Mouse (Mus musculus) kidney, embryonic 14.5 days (tissue): Measurements from ENCODE around the gene Bcl10. TPM values are rescaled to one million over a fixed set of nuclear protein-coding genes. Genes with fewer than 3 reads are reported as not detected.

Source experiments
- ATAC-seq: fragments of 200-750 bp; cut with Nextera tagmentation; 2 replicates; pipeline ENCODE4 v1.8.0; 2017; ENCODE audit warnings: moderate number of reproducible peaks, mild to moderate bottlenecking, moderate TSS enrichment, moderate library complexity; ENCODE audit not compliant: low FRiP score, low TSS enrichment
- H3K27ac ChIP-seq: fragments of 300-500 bp; sonication (generic); 2 replicates; pipeline ENCODE4 v1.5.1; 2014; ENCODE audit warnings: low read depth, mild to moderate bottlenecking, low read length, moderate library complexity, mixed read lengths
- H3K27me3 ChIP-seq: fragments of 300-500 bp; sonication (generic); 2 replicates; pipeline ENCODE4 v1.6.1; 2014; ENCODE audit warnings: mild to moderate bottlenecking, low read length; ENCODE audit not compliant: control insufficient read depth, insufficient read depth
- H3K36me3 ChIP-seq: fragments of 300-500 bp; sonication (generic); 2 replicates; pipeline ENCODE4 v1.6.1; 2014; ENCODE audit warnings: low read length, mixed read lengths; ENCODE audit not compliant: control insufficient read depth, insufficient read depth
- H3K4me1 ChIP-seq: fragments of 300-500 bp; sonication (generic); 2 replicates; pipeline ENCODE4 v1.6.1; 2014; ENCODE audit warnings: low read length, mixed read lengths; ENCODE audit not compliant: control insufficient read depth, insufficient read depth
- H3K4me2 ChIP-seq: fragments of 300-500 bp; sonication (generic); replicated peaks from 2 replicates; pipeline ENCODE4 v1.6.1; 2014; ENCODE audit warnings: low read depth, mild to moderate bottlenecking, low read length
- H3K4me3 ChIP-seq: fragments of 300-500 bp; sonication (generic); 2 replicates; pipeline ENCODE4 v1.5.1; 2014; ENCODE audit warnings: mild to moderate bottlenecking, low read length
- H3K9ac ChIP-seq: fragments of 300-500 bp; sonication (generic); 2 replicates; pipeline ENCODE4 v1.6.1; 2014; ENCODE audit warnings: low read depth, mild to moderate bottlenecking, low read length, moderate library complexity
- H3K9me3 ChIP-seq: fragments of 300-500 bp; sonication (generic); 2 replicates; pipeline ENCODE4 v1.6.1; 2016; ENCODE audit warnings: low read length; ENCODE audit not compliant: control insufficient read depth
- WGBS: fragments of 180-500 bp; shearing (Covaris S2); extraction: QIAGEN DNeasy Blood & Tissue Kit; methylation state at CpG from one replicate; pipeline ENCODE4 v1.1.7; 2014; 5-methylcytosine and 5-hydroxymethylcytosine counted together
- polyA plus RNA-seq: library from polyadenylated mRNA; unstranded; fragments of >200 nt; fragmentation: Nextera tagmentation; extraction: Ambion mirVana; gene quantifications from 2 replicates; pipeline ENCODE4 v1.2.1, GENCODE M21; 2014

The Bcl10 gene
- polyA plus RNA-seq, 1 experiment from 2014 or later, result 54.5 TPM

- ATAC-seq, result no peak
- Histone ChIP-seq H3K27ac (no peak overlapping the region), H3K9me3 (no peaks in the 10 kb centered on the region), H3K27me3 (no peaks in the 10 kb centered on the region), H3K4me2 (no peak overlapping the region), H3K4me3 (no peak overlapping the region), H3K9ac (no peak overlapping the region), H3K36me3 (peaks cover 38% of the 10 kb centered on the region), H3K4me1 (peaks cover 11% of the 10 kb centered on the region)
- WGBS, result 93% methylated on average over 4 of the region's 4 CpGs
Observed at GRCm38 (mm10) chr3:145939971-145940370, 17.4 kb downstream of the Bcl10 start.

DNA sequence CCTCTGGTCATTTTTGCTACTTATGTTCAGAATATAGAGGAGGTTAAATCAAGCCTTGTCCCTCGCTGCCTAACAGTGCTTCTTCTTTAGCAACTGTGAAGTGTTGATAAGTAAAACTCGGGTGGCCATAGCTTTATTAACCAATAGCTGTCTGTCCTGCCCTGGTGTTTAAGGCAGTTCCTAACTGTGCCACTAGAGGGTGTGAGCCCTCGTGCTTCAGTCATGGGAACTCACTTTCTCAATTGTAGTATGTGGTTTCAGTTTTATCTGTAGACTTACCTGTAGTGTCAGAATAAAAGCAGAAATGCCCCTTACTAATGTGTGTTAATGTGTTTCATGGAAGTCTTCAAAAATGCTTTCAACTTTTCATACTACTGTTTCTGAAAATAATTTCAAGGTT, 19.4 kb downstream of the Bcl10 start:
- H3K4me3 ChIP-seq, result no peak overlapping the region
- peaks cover 38% of the 10 kb centered on the region for H3K36me3 ChIP-seq
- no peak overlapping the region for H3K27ac ChIP-seq
- H3K4me2 ChIP-seq, result no peak overlapping the region
- no peak for ATAC-seq
- WGBS, result 15% methylated on average over 3 of the region's 3 CpGs
- H3K27me3 ChIP-seq, result no peaks in the 10 kb centered on the region
- peaks cover 11% of the 10 kb centered on the region for H3K4me1 ChIP-seq
- no peak overlapping the region for H3K9ac ChIP-seq
- H3K9me3 ChIP-seq, result no peaks in the 10 kb centered on the region

DNA sequence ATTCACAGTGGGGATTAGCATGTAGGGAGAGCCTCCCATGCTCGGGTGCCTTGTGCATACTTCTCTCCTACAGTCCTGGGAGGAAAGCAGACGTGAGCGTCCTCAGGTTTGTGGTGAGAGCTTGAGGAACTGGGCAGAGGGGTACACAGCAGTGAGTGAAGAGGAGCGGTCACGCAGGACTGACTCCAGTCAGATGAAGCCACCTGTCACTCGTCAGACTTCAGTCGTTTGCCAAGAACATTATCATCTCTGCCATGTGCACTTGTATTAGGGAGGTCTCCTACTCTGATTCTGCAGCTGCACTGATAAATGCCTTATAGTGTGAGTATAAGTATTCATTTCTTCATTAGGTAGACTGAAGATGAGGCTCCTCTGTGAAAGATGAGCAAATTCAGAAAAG, 21.7 kb downstream of the Bcl10 start:
- H3K27ac ChIP-seq, result no peak overlapping the region
- WGBS, result 81% methylated on average over 7 of the region's 7 CpGs
- peaks cover 35% of the 10 kb centered on the region for H3K36me3 ChIP-seq
- no peaks in the 10 kb centered on the region for H3K9me3 ChIP-seq
- no peak for ATAC-seq
- H3K4me3 ChIP-seq, result no peak overlapping the region
- H3K27me3 ChIP-seq, result no peaks in the 10 kb centered on the region
- H3K4me2 ChIP-seq, result no peak overlapping the region
- peaks cover 3% of the 10 kb centered on the region for H3K4me1 ChIP-seq
- H3K9ac ChIP-seq, result no peak overlapping the region

GRCm38 (mm10) chr3:145945904-145946303, 23.3 kb downstream of the Bcl10 start:
- Histone ChIP-seq H3K4me3 (no peak overlapping the region), H3K27ac (no peak overlapping the region), H3K4me1 (peaks cover 2% of the 10 kb centered on the region; the same call in 1 of the 2 replicates)

GRCm38 (mm10) chr3:145946654-145947053, 24.1 kb downstream of the Bcl10 start:
- ATAC-seq, result no peak
- 48% methylated on average over 2 of the region's 2 CpGs for WGBS
- H3K4me1 ChIP-seq, result peaks cover 2% of the 10 kb centered on the region; the same call in 1 of the 2 replicates
- no peak overlapping the region for H3K4me2 ChIP-seq
- no peaks in the 10 kb centered on the region for H3K9me3 ChIP-seq
- peaks cover 25% of the 10 kb centered on the region for H3K36me3 ChIP-seq
- H3K4me3 ChIP-seq, result no peak overlapping the region
- no peak overlapping the region for H3K9ac ChIP-seq
- H3K27ac ChIP-seq, result no peak overlapping the region
- H3K27me3 ChIP-seq, result no peaks in the 10 kb centered on the region

More at GRCm38 (mm10) chr3:145945904-145946303, 23.3 kb downstream of the Bcl10 start:
- peaks cover 27% of the 10 kb centered on the region for H3K36me3 ChIP-seq
- 88% methylated on average over 3 of the region's 3 CpGs for WGBS
- no peak overlapping the region for H3K4me2 ChIP-seq
- ATAC-seq, result no peak
- H3K9ac ChIP-seq, result no peak overlapping the region
- no peaks in the 10 kb centered on the region for H3K9me3 ChIP-seq
- no peaks in the 10 kb centered on the region for H3K27me3 ChIP-seq

GRCm38 (mm10) chr3:145947539-145948204, 25.1 kb downstream of the Bcl10 start:
- Histone ChIP-seq H3K9me3 (no peaks in the 10 kb centered on the region), H3K4me3 (no peak overlapping the region), H3K4me1 (peaks cover 2% of the 10 kb centered on the region; the same call in 1 of the 2 replicates), H3K4me2 (no peak overlapping the region), H3K27me3 (no peaks in the 10 kb centered on the region), H3K27ac (no peak overlapping the region), H3K9ac (no peak overlapping the region), H3K36me3 (peaks cover 22% of the 10 kb centered on the region)
- ATAC-seq, result no peak
- WGBS, result 30% methylated on average over 6 of the region's 6 CpGs

GRCm38 (mm10) chr3:145950034-145950814, 27.6 kb downstream of the Bcl10 start:
- Histone ChIP-seq H3K36me3 (no peaks in the 10 kb centered on the region), H3K27me3 (no peaks in the 10 kb centered on the region), H3K27ac (no peak overlapping the region), H3K9me3 (no peaks in the 10 kb centered on the region), H3K4me1 (peaks cover 2% of the 10 kb centered on the region; the same call in 1 of the 2 replicates), H3K4me3 (peak overlapping the region; percentile 8; the same call in 1 of the 2 replicates), H3K9ac (0 out of 2 replicates have a peak overlapping the region, but pooled peaks have one; percentile 13), H3K4me2 (peak overlapping the region; percentile 38)
- ATAC-seq, result peak; percentile 89
- 9% methylated on average over 15 of the region's 15 CpGs for WGBS

GRCm38 (mm10) chr3:145950815-145951130, 28.2 kb downstream of the Bcl10 start:
- Histone ChIP-seq H3K4me1 (peaks cover 2% of the 10 kb centered on the region; the same call in 1 of the 2 replicates), H3K9me3 (no peaks in the 10 kb centered on the region), H3K27ac (no peak overlapping the region), H3K4me2 (no peak overlapping the region), H3K27me3 (no peaks in the 10 kb centered on the region), H3K36me3 (no peaks in the 10 kb centered on the region), H3K4me3 (no peak overlapping the region; the same call in 1 of the 2 replicates), H3K9ac (no peak overlapping the region)
- 44% methylated on average over 5 of the region's 5 CpGs for WGBS
- no peak for ATAC-seq
